Mouse (Mus musculus) left cerebral cortex, postnatal 36 days (tissue): ENCODE measurements around the gene Mstn. TPM values are rescaled to one million over a fixed set of nuclear protein-coding genes. Genes with fewer than 3 reads are reported as not detected.

Experiments
- DNase-seq, 2 experiments: peaks; one replicate each; pipeline ENCODE4 v3.0.0; 2021 to 2022; ENCODE audit warnings: low spot score in 2 of 2, mixed read lengths in 1 of 2
- intact Hi-C: fragments of 180-260 bp; cut with DNase I; formaldehyde crosslinking; loops from one replicate; pipeline ENCODE4 v1.15.1; 2025
- total RNA-seq, 2 experiments: library from RNA; stranded (reverse); gene quantifications; 2 replicates each; pipeline ENCODE4 v1.2.3; 2021

Mstn gene
- total RNA-seq, 2 experiments from 2014 or later = 0.57 to 0.97 TPM

DNA sequence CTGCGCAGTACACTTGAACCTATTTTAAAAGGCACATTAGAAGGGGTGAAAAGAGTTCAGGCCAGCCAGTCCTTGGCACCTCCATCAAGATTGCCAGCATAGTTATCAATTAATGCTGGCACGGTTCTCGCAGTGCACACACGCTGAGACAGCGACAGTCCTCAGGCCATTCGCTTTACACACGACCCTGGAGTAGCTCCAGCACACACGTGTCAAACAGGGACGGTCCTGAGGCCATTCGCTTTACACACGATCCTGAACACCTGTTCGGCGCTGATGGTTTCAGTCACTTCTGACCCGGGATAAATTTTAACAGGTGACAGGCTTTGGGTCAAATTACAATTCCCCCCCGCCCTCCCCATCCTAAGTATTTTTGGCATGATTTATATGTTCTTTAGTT is 23.8 kb downstream of the Mstn start:
- intact Hi-C loops = no loop called here
- DNase-seq = no peak

DNA sequence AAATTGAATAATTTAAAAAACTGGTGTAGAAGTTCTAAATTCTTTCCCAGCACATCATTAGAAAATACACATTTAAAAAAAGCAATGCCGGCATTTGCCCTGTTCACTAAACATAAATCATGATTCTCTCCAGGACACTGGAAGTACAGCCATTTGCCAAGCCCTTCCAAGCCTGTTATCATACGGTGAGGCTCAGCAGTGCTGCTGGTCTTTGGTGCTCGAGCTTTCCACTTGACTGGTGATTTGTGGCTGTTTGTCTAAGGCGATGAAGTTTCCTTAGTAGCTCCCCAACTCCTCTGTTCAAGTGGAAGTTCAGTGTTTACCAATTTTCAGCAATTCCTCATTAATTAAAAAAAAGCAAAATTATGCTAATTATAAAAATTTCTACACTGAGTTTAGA is 24.6 kb downstream of the Mstn start:
- intact Hi-C loops = no loop called here

DNA sequence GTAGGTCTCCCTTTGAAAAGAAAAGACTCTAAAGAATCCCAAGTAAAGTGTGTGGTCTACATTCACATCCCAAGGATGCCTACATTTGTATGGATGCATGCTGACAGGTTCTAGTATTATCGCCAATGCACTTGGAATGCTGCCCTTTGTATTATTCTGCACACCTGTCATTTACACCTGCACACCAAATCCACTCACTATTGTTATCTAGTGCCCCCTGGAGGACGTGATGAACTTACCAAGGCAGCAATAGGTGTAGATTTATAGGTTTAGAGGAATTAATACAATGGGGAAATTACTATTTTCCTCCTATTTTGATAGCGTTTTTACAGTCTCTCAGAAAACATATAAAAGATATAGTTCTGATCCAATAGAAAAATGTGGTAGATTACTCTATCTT is 31.7 kb downstream of the Mstn start:
- intact Hi-C loops = no loop called here

More for the DNA sequence above, 24.6 kb downstream of the Mstn start:
- no peak for DNase-seq

DNA sequence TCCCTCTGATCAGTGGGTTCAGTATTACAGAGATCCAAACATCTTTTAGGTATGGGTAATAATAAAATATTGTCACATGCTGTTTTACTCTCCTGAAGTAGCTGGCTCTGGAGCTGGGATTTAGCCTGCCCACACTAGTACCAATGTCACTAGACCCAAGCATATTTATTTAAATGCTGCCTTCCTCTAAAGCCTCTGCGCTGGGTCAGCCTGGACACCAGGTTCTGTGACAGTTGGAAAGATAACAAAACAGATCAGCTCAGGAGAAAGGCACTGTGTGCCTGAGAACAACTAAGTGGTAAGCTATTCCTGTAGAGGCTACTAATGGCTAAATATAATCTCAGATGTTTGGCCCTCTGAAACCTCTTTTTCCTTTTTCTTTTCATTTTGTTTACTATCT is 49.1 kb downstream of the Mstn start:
- no peak for DNase-seq
- intact Hi-C loops = no loop called here

More for the DNA sequence above, 31.7 kb downstream of the Mstn start:
- DNase-seq = no peak

Other genes starting within 250 kb of the Mstn start
- 10 to 100 TPM; 34.9 to 37.3 TPM for gene Inpp1, start 244.0 kb upstream of the Mstn start, total RNA-seq
- gene Hibch, start 216.7 kb upstream of the Mstn start, total RNA-seq = 10 to 100 TPM; 15.3 to 15.7 TPM
- gene 1700019D03Rik, start 41.5 kb upstream of the Mstn start, total RNA-seq = 10 to 100 TPM; 12.4 to 17.8 TPM
- not detected for gene 1700019A02Rik, start 126.0 kb downstream of the Mstn start, total RNA-seq
- 10 to 100 TPM; 24.9 to 26.0 TPM for gene Pms1, start 235.4 kb downstream of the Mstn start, total RNA-seq
- 10 to 100 TPM in 1 of 2 experiments, 1 to 10 TPM in 1; 7.3 to 10.3 TPM for gene Ormdl1, start 235.5 kb downstream of the Mstn start, total RNA-seq
- gene Gm28778, start 235.5 kb downstream of the Mstn start, total RNA-seq = 1 to 10 TPM in 1 of 2 experiments, not detected in 1; 1.8 TPM